Mouse (Mus musculus) hindbrain, embryonic 12.5 days (tissue): ENCODE measurements around the gene Atp6v0a1. TPM values are rescaled to one million over a fixed set of nuclear protein-coding genes. Genes with fewer than 3 reads are reported as not detected.

Experiments used
- ATAC-seq: fragments of 200-750 bp; cut with Nextera tagmentation; 2 replicates; pipeline ENCODE4 v1.8.0; 2017; ENCODE audit warnings: moderate TSS enrichment; ENCODE audit not compliant: low FRiP score
- H3K27ac ChIP-seq: fragments of 300-500 bp; sonication (generic); 2 replicates; pipeline ENCODE4 v1.5.1; 2016; ENCODE audit warnings: mild to moderate bottlenecking
- H3K27me3 ChIP-seq: fragments of 300-500 bp; sonication (generic); 2 replicates; pipeline ENCODE4 v1.6.1; 2016; ENCODE audit warnings: mild to moderate bottlenecking
- H3K36me3 ChIP-seq: fragments of 300-500 bp; sonication (generic); 2 replicates; pipeline ENCODE4 v1.6.1; 2016; ENCODE audit warnings: mild to moderate bottlenecking
- H3K4me1 ChIP-seq: fragments of 300-500 bp; sonication (generic); 2 replicates; pipeline ENCODE4 v1.6.1; 2016
- H3K4me2 ChIP-seq: fragments of 300-500 bp; sonication (generic); replicated peaks from 2 replicates; pipeline ENCODE4 v1.6.1; 2016; ENCODE audit warnings: mild to moderate bottlenecking
- H3K4me3 ChIP-seq: fragments of 300-500 bp; sonication (generic); 2 replicates; pipeline ENCODE4 v1.5.1; 2016; ENCODE audit warnings: mild to moderate bottlenecking
- H3K9ac ChIP-seq: fragments of 300-500 bp; sonication (generic); 2 replicates; pipeline ENCODE4 v1.6.1; 2016; ENCODE audit warnings: mild to moderate bottlenecking, moderate library complexity
- H3K9me3 ChIP-seq: fragments of 300-500 bp; sonication (generic); replicated peaks from 2 replicates; pipeline ENCODE4 v1.6.1; 2016; ENCODE audit warnings: mild to moderate bottlenecking
- WGBS: fragments of 180-500 bp; shearing (Covaris S2); methylation state at CpG from one replicate; pipeline ENCODE4 v1.1.7; 2016; 5-methylcytosine and 5-hydroxymethylcytosine counted together
- polyA plus RNA-seq: library from polyadenylated mRNA; unstranded; fragments of >200 nt; fragmentation: Nextera tagmentation; extraction: Ambion mirVana; gene quantifications from 2 replicates; pipeline ENCODE4 v1.2.1, GENCODE M21; 2016

The Atp6v0a1 gene
- 70.2 and 74.1 TPM in 2 replicates for polyA plus RNA-seq

DNA sequence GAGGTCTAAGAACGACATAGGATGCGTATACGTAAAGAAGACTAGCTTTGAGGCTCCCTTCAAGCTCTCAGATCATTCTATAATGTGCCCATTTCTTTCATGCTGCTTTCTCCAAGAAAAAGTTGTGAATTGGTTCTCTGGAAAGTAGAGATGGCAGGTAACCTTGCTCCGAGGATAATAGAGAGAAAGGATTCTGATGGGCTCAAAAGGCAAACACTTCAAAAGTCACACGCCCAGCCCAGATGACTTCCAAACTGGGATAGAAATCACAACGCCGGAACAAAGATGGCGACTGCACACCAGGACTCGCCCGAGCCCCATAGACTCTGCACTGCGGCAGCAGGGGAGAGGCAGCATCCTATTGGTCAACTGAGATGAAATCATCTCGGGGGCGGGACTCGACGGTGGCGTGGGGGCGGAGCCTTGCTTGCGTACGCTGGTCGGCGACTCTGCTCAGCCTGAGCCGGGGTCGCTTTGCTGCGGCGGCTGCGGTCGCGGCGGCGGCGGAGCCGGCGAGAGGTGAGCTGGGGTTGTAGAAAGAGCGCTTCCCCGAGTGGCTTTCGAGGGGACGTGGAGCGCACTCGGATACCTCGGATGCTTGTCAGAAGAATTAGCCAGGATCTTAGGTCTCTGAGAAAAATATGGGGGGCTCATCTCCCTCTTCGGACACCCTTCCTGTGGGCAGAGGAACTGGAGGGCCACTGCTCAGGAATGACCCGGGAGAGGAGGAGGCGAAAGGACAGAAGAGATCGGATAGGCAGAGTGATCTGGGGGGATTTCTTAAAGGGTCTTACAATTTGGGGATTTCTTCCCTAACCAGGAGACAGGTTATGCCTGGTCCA is at the start of gene Atp6v0a1:
Atp6v0a1 (plus strand) TSS at position 407 of the 842 bp plus-strand sequence.
- Histone ChIP-seq H3K36me3 (peaks cover 14% of the 10 kb centered on the region), H3K27me3 (peaks cover 5% of the 10 kb centered on the region; the same call in 1 of the 2 replicates), H3K4me3 (peak within 1 kb of the TSS; percentile 54), H3K4me1 (peaks cover 20% of the 10 kb centered on the region), H3K4me2 (peak within 1 kb of the TSS; percentile 62), H3K9ac (peak within 1 kb of the TSS; percentile 59), H3K9me3 (no peaks in the 10 kb centered on the region), H3K27ac (peak within 1 kb of the TSS; percentile 85)
- peak; percentile 99 for ATAC-seq
- WGBS, result under 1% methylated on average over 44 of the region's 44 CpGs

DNA sequence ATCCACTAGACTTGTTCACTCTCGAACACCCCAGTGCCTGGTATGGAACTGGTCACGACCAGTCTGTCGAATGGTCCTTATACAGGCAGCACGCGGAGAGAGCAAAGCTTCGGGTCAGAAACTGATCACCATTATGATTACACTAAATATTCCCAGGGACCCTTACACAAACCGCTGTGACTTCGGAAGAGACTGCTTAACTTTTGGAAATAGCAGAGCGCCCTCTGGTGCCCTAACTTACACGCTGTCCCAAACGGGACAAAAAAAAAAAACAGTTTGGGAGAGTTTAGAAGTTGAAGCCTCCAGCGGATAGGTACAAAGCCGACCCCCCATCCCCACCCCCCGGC is 49.8 kb upstream of the Atp6v0a1 start:
- H3K4me2 ChIP-seq, result peak overlapping the region; percentile 42
- 4% methylated on average over 14 of the region's 14 CpGs for WGBS
- 0 out of 2 replicates have a peak overlapping the region, but pooled peaks have one; percentile 13 for H3K9ac ChIP-seq
- no peaks in the 10 kb centered on the region for H3K9me3 ChIP-seq
- no peak overlapping the region for H3K27ac ChIP-seq
- H3K27me3 ChIP-seq, result peaks cover 38% of the 10 kb centered on the region
- H3K4me3 ChIP-seq, result peak overlapping the region; percentile 27; the same call in 1 of the 2 replicates
- ATAC-seq, result no peak
- H3K36me3 ChIP-seq, result no peaks in the 10 kb centered on the region
- H3K4me1 ChIP-seq, result peaks cover 10% of the 10 kb centered on the region

DNA sequence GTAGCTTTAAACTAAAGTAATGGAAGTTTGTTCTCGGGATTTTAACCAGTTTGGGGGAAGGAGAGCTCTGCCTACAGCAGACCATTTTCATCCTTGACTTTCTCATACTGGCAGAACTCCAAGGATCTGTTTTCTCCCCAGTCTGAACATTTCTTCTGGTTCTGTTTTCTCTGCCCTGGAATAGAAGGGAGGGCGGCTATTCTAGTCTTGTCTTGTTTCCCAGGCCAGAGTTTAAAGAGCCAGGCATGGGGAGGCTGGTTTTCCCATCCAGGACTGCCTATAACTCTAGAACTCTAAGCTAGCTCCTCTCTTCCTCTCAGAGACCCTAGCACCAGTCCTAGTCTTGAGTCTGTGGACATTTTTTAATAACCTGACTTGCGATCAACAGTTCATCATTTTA is 49.4 kb upstream of the Atp6v0a1 start:
- Histone ChIP-seq H3K9me3 (no peaks in the 10 kb centered on the region), H3K9ac (no peak overlapping the region), H3K4me3 (no peak overlapping the region), H3K4me1 (peaks cover 10% of the 10 kb centered on the region), H3K27ac (no peak overlapping the region), H3K4me2 (no peak overlapping the region), H3K27me3 (peaks cover 42% of the 10 kb centered on the region), H3K36me3 (no peaks in the 10 kb centered on the region)
- no peak for ATAC-seq
- WGBS, result 33% methylated on average over 3 of the region's 3 CpGs

DNA sequence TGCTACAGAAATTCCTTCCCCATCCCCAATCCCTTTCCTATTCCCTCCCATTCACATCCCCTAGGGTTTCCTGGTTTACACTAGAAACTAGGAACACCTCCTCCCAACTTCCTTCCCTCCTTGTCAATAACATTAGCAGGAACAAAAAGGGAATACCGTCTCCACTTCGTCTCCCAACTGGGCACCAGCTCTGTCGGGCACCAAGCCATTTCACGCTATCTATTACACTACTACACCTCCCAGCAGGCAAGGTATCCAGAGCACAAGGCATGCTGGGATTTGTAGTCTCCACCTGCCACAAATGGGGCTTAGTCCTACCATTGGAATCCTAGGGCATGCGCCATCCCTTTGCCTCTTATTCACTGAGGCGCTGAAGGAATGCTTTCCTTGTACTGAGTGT is 48.7 kb upstream of the Atp6v0a1 start:
- peak overlapping the region; percentile 19; the same call in 1 of the 2 replicates for H3K4me2 ChIP-seq
- peaks cover 10% of the 10 kb centered on the region for H3K4me1 ChIP-seq
- WGBS, result 11% methylated on average over 6 of the region's 6 CpGs

DNA sequence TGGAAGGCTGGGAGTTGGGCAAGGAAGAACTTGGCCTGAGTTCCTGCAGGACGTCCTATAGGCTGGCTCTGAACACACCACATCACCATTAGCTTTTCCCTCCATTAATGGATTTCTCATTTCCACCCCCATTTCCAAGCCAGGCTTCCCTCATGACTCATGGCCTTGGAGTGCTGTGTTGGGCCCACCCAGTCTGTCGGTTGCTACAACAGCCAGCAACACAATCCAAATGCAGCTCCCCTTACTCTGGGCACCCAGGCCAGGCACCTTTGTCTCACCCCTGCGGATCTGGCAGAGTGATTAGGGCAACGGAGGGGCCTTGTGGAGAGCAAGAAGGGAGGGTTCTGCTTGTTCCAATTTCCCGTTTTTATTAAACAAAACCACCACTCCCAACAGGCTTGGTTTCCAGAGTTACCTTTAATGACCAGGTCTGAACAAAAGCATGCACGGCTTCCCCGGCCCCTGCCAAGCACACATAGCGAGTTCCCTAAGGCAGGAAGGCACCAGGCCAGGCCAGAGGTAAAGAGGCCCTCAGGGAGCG is 46.8 kb upstream of the Atp6v0a1 start:
- no peak overlapping the region for H3K4me3 ChIP-seq
- H3K9ac ChIP-seq, result no peak overlapping the region
- peaks cover 63% of the 10 kb centered on the region for H3K27me3 ChIP-seq
- 66% methylated on average over 9 of the region's 9 CpGs for WGBS
- no peaks in the 10 kb centered on the region for H3K36me3 ChIP-seq
- no peak overlapping the region for H3K27ac ChIP-seq
- no peak for ATAC-seq
- H3K4me2 ChIP-seq, result no peak overlapping the region
- no peaks in the 10 kb centered on the region for H3K9me3 ChIP-seq
- H3K4me1 ChIP-seq, result peaks cover 10% of the 10 kb centered on the region

More for the DNA sequence above, 48.7 kb upstream of the Atp6v0a1 start:
- ATAC-seq, result peak; percentile 64; the same call in 1 of the 2 replicates
- Histone ChIP-seq H3K36me3 (no peaks in the 10 kb centered on the region), H3K4me3 (no peak overlapping the region), H3K9ac (no peak overlapping the region), H3K27me3 (peaks cover 49% of the 10 kb centered on the region), H3K27ac (no peak overlapping the region), H3K9me3 (no peaks in the 10 kb centered on the region)

DNA sequence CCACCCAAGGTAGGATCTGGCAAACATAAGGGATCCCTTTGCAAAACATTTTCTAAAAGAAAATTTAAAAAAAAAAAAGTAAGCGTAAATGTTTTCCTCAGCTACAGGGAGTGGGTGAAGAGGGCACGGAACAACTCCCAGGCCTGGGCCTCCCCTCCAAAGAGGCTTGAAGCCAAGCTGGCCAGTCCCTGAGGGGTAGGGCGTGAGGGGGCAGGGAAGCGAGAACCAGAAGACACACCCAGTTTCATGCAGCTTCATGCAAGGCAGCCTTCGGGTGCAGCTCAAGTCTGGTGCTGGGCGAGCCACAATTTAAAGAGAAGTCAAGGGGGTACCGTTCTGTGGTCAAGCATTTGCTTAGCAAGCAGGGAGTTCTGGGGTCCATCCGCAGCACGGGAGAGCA is 45.6 kb upstream of the Atp6v0a1 start:
- H3K9me3 ChIP-seq, result no peaks in the 10 kb centered on the region
- 75% methylated on average over 9 of the region's 9 CpGs for WGBS
- H3K4me1 ChIP-seq, result peaks cover 8% of the 10 kb centered on the region
- no peak overlapping the region for H3K27ac ChIP-seq
- H3K4me3 ChIP-seq, result no peak overlapping the region
- H3K4me2 ChIP-seq, result no peak overlapping the region
- peaks cover 63% of the 10 kb centered on the region for H3K27me3 ChIP-seq
- H3K9ac ChIP-seq, result no peak overlapping the region
- H3K36me3 ChIP-seq, result no peaks in the 10 kb centered on the region
- no peak for ATAC-seq

DNA sequence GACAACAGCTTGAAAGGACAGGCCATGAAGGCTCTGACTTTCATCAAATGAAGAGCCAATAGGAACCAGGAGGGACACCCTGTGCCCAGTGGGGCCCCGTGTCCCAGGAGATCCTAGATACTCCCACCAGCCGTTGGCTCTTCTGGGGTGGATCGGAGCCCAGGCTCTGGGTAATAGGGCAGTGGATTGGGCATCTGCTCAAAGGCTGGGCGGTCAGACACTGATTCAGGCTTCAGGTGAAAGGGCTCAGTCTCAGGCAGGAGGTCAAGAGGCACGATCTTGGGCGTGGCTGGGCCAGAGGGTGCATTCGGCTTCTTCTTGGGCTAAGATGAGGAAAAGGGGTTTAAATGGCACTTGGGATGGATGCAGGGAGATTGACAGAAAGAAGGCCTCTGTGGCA is 45.1 kb upstream of the Atp6v0a1 start:
- WGBS, result 86% methylated on average over 7 of the region's 7 CpGs
- H3K4me1 ChIP-seq, result peaks cover 5% of the 10 kb centered on the region
- H3K9me3 ChIP-seq, result no peaks in the 10 kb centered on the region
- H3K4me3 ChIP-seq, result no peak overlapping the region
- no peak overlapping the region for H3K27ac ChIP-seq
- H3K9ac ChIP-seq, result no peak overlapping the region
- no peaks in the 10 kb centered on the region for H3K36me3 ChIP-seq
- no peak for ATAC-seq
- no peak overlapping the region for H3K4me2 ChIP-seq
- peaks cover 63% of the 10 kb centered on the region for H3K27me3 ChIP-seq

DNA sequence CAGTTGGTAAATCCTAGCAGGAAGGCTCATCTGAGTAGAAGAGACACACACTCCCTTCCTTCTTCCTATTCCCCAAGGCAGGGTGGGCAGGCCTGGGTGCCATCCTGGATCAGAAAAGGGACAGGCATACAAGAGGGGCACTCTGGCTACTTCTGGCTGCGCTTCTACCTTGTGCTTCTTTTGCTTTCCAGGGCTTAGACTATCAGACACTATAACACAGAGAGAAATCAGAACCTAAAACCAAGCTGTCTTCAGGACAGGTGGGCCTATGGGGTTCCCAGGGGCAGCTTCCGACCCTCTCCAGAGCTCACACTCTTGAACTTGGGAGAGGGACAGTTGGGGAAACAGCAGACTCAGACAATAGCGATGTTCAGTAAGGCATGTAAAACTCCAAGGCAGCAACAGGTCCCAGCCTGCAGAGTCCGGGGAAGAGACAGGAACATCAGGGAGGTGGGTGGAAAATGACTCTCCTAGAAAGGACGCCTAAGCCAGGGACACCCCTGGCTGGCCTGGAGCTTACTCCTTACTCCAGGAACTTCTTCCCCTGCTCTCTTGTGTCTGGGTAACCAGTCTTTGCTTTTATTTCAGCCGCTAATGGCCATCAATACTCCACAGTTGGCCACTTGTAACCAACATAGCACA is 44.2 kb upstream of the Atp6v0a1 start:
- no peak overlapping the region for H3K4me2 ChIP-seq
- no peaks in the 10 kb centered on the region for H3K36me3 ChIP-seq
- no peak overlapping the region for H3K27ac ChIP-seq
- H3K27me3 ChIP-seq, result peaks cover 64% of the 10 kb centered on the region
- WGBS, result 77% methylated on average over 6 of the region's 6 CpGs
- ATAC-seq, result no peak
- H3K4me3 ChIP-seq, result no peak overlapping the region
- H3K9ac ChIP-seq, result no peak overlapping the region
- H3K4me1 ChIP-seq, result peaks cover 11% of the 10 kb centered on the region
- H3K9me3 ChIP-seq, result no peaks in the 10 kb centered on the region

DNA sequence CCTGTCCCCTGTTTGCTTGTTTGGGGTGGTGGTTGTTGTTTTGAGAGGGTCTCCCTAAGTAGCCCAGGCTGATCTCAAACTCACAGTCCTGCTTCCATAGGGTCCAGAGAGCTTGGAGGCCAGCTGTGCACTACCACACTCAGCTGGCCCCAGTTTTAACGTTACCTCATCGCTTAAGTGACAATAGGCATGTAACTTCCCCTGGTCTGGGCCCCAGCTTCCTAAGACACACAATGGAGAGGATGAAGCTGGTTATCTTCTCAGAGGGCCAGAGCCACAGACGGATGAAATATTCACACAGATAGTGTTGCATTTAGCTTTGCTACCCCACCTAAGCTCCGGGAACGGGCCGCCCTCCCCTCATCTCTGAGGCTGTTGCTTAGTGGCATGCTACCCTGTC is 43.5 kb upstream of the Atp6v0a1 start:
- Histone ChIP-seq H3K9ac (no peak overlapping the region), H3K9me3 (no peaks in the 10 kb centered on the region), H3K4me2 (no peak overlapping the region), H3K4me3 (no peak overlapping the region), H3K36me3 (no peaks in the 10 kb centered on the region), H3K27ac (no peak overlapping the region), H3K4me1 (peaks cover 17% of the 10 kb centered on the region), H3K27me3 (peaks cover 65% of the 10 kb centered on the region)
- no peak for ATAC-seq
- 80% methylated on average over 6 of the region's 6 CpGs for WGBS

DNA sequence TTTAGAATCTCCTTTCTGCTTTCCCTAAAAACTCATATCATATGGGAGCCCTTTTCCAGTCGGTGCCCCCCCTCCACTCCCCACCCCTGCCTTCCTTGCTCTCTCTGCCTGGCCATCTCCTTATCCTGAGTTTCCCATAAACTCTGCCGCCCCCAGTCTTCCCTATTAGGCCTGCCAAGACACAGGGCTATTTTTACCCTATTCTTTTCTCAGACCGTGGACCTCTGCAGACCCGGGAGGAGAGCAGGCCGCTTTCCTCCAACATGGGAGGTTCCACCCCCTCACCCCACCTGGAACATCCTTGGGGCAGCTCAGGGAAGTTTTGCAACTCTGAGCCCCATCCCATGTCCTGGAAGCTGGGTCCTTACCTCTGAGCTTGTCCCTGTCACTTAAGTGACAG is 41.9 kb upstream of the Atp6v0a1 start:
- H3K27me3 ChIP-seq, result peaks cover 80% of the 10 kb centered on the region
- H3K27ac ChIP-seq, result no peak overlapping the region
- no peak overlapping the region for H3K4me3 ChIP-seq
- WGBS, result 62% methylated on average over 5 of the region's 5 CpGs
- H3K9me3 ChIP-seq, result no peaks in the 10 kb centered on the region
- no peak for ATAC-seq
- peaks cover 17% of the 10 kb centered on the region for H3K4me1 ChIP-seq
- H3K9ac ChIP-seq, result no peak overlapping the region
- H3K36me3 ChIP-seq, result no peaks in the 10 kb centered on the region
- H3K4me2 ChIP-seq, result no peak overlapping the region

DNA sequence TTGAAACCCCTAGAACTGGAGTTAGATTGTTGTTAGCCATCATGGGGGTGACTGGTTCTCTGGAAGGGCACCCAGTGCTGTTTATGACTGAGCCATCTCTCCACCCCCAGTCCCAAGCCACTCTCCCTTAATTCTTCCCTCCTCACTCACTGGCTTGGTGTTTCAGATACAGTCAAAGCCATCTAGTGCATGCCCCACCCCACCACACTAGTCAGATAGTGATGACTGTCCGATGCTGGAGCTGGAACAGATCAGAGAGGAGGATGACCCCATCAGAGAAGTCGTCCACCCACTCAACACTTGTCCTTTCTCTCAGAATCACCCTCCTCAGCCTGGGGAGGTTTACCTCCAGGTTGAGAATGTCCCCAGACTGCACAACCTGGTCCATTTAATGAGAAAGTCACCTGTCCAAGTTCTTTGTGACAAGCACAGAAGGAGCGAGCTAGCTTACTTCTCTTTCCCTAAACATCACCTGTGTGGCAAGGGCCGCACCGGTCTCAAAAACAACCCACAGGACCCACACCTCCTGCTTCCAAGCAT is 41.3 kb upstream of the Atp6v0a1 start:
- WGBS, result 80% methylated on average over 5 of the region's 5 CpGs
- Histone ChIP-seq H3K4me2 (no peak overlapping the region), H3K9me3 (no peaks in the 10 kb centered on the region), H3K9ac (no peak overlapping the region), H3K36me3 (no peaks in the 10 kb centered on the region), H3K27ac (no peak overlapping the region), H3K27me3 (peaks cover 85% of the 10 kb centered on the region), H3K4me3 (no peak overlapping the region), H3K4me1 (peaks cover 17% of the 10 kb centered on the region)
- no peak for ATAC-seq

DNA sequence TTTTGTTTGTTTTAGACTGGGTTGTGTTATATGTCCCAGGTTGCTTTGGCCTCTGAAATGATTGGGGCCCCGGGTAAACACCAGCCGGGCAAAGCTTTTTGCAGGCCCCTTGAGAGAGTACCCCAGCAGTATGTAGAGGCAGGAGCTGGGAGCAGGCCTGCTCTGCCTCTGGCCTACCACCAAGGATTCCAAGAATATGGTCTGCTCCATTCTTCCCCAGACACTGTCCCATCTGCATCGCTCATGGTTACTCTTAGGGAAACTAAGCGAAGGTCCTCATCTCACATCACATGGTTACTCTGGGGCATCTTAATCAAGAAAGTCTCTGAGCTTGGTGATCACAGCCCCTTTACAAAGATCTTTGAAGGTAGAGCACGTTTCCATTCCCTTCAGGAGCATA is 40.8 kb upstream of the Atp6v0a1 start:
- no peaks in the 10 kb centered on the region for H3K9me3 ChIP-seq
- H3K4me2 ChIP-seq, result peak overlapping the region; percentile 51; the same call in 1 of the 2 replicates
- no peak for ATAC-seq
- no peak overlapping the region for H3K4me3 ChIP-seq
- H3K27ac ChIP-seq, result no peak overlapping the region
- WGBS, result 77% methylated on average over 5 of the region's 5 CpGs
- peaks cover 17% of the 10 kb centered on the region for H3K4me1 ChIP-seq
- H3K36me3 ChIP-seq, result no peaks in the 10 kb centered on the region
- no peak overlapping the region for H3K9ac ChIP-seq
- H3K27me3 ChIP-seq, result peaks cover 91% of the 10 kb centered on the region
